Mouse (Mus musculus): ENCODE results near the gene Prph. TPM values are rescaled to one million over a fixed set of nuclear protein-coding genes. Genes with fewer than 3 reads are reported as not detected.

The Prph gene
- polyA plus RNA-seq, 1 experiment from 2014 or later = 7.5 TPM

DNA sequence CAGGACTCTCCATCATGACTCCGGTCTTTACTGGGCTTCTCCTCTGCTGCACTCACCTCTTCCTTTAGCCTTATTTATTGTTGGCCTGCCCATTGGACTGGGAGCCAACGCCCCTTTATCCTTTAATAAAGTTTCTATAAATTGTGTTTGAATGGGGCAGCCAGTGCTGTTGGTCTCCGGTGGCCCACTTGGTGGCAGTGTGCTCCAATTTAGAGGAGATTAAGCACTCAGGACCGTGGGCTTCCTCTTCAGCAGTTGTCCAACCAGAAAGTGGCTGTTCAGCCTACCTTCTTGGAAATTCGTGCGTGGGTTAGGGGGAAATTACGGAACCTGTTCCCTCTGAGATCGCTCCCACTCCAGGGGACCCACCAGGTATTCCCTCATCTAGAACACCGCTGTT is 28.3 kb downstream of the Prph start:
- no peak overlapping the region for H3K4me3 ChIP-seq (replicated peaks)
- H3K27ac ChIP-seq = no peak overlapping the region
- H3K9me3 ChIP-seq = no peaks in the 10 kb centered on the region
- H3K9ac ChIP-seq (replicated peaks) = no peak overlapping the region
- ATAC-seq = no peak
- H3K4me2 ChIP-seq (replicated peaks) = no peak overlapping the region
- peaks cover 51% of the 10 kb centered on the region for H3K27me3 ChIP-seq
- peaks cover 13% of the 10 kb centered on the region for H3K4me1 ChIP-seq (replicated peaks)
- H3K36me3 ChIP-seq = peaks cover 18% of the 10 kb centered on the region
- WGBS = 72% methylated on average over 9 of the region's 9 CpGs

- WGBS = 15% methylated on average over 11 of the region's 11 CpGs
- Histone ChIP-seq H3K27ac (no peak overlapping the region), H3K27me3 (peaks cover 58% of the 10 kb centered on the region), H3K4me2 (replicated peaks) (peak overlapping the region; percentile 25; the same call in 1 of the 2 replicates), H3K4me3 (replicated peaks) (0 out of 2 replicates have a peak overlapping the region, but pooled peaks have one; percentile 8), H3K9me3 (no peaks in the 10 kb centered on the region), H3K9ac (replicated peaks) (no peak overlapping the region; the same call in 1 of the 2 replicates), H3K36me3 (peaks cover 18% of the 10 kb centered on the region), H3K4me1 (replicated peaks) (peaks cover 20% of the 10 kb centered on the region)
- no peak for ATAC-seq
Measured at GRCm38 (mm10) chr15:99083867-99084557, 29.0 kb downstream of the Prph start.

GRCm38 (mm10) chr15:99084618-99085017 is 29.6 kb downstream of the Prph start:
- Histone ChIP-seq H3K27me3 (peaks cover 64% of the 10 kb centered on the region), H3K36me3 (peaks cover 18% of the 10 kb centered on the region), H3K4me3 (replicated peaks) (0 out of 2 replicates have a peak overlapping the region, but pooled peaks have one; percentile 8), H3K9me3 (no peaks in the 10 kb centered on the region), H3K9ac (replicated peaks) (no peak overlapping the region; the same call in 1 of the 2 replicates), H3K4me2 (replicated peaks) (peak overlapping the region; percentile 47), H3K27ac (no peak overlapping the region), H3K4me1 (replicated peaks) (peaks cover 26% of the 10 kb centered on the region)
- no peak for ATAC-seq
- 8% methylated on average over 19 of the region's 19 CpGs for WGBS

DNA sequence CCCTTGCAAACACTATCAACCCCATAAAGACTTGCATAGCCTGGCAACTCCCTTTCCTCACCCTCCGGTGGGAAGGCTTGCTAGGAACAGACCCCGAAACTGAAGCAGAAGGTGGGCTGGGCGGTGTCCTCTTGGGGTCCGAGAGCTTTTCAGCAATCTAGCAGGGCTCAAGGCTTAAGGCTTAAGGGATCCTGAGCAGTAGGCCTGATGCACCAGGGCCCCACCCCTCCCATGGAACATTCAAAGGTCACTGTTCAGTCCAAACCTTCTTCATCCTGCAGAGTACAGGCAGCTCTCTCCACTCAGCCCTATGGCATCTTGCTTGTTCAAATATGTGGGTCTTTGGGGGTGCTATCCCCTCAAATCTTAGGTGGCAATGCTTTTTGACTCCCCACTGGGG is 31.0 kb downstream of the Prph start:
- ATAC-seq = no peak
- Histone ChIP-seq H3K4me1 (replicated peaks) (peaks cover 40% of the 10 kb centered on the region), H3K27ac (no peak overlapping the region), H3K4me3 (replicated peaks) (peak overlapping the region; percentile 36), H3K4me2 (replicated peaks) (peak overlapping the region; percentile 47), H3K36me3 (peaks cover 12% of the 10 kb centered on the region), H3K27me3 (peaks cover 71% of the 10 kb centered on the region), H3K9ac (replicated peaks) (no peak overlapping the region; the same call in 1 of the 2 replicates), H3K9me3 (no peaks in the 10 kb centered on the region)
- 61% methylated on average over 4 of the region's 4 CpGs for WGBS

GRCm38 (mm10) chr15:99087253-99088075 is 32.5 kb downstream of the Prph start, which contains the start of gene C1ql4:
Gene C1ql4 (minus strand): TSS chr15:99087817.
- H3K4me3 ChIP-seq (replicated peaks) = peak within 1 kb of the TSS; percentile 36
- 8% methylated on average over 60 of the region's 60 CpGs for WGBS
- peaks cover 46% of the 10 kb centered on the region for H3K4me1 ChIP-seq (replicated peaks)
- peaks cover 80% of the 10 kb centered on the region for H3K27me3 ChIP-seq
- H3K27ac ChIP-seq = peak within 1 kb of the TSS; percentile 39
- H3K4me2 ChIP-seq (replicated peaks) = peak within 1 kb of the TSS; percentile 47
- H3K9ac ChIP-seq (replicated peaks) = peak within 1 kb of the TSS; percentile 57
- H3K9me3 ChIP-seq = no peaks in the 10 kb centered on the region
- H3K36me3 ChIP-seq = peaks cover 7% of the 10 kb centered on the region
- no peak for ATAC-seq

DNA sequence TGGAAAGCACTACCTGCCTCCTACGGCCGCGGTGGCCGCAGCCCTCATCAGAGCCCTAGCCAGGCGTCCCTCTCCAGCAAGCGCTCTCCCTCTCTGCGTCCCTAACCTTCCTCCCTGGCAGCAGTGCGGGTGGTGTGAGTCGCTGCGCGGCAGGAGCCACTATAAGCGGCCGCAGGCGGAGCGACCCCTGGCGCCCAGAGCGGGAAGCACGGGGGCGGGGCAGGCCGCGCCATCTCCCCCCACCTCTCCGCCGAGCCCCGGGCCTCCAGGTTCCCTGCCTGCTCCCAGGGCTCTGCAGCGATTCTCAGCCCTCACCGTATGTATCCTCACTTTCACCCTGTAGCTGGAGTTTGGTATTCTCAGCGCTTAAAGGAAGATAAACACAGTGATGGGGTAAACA is 33.3 kb downstream of the Prph start:
- H3K27me3 ChIP-seq = peaks cover 83% of the 10 kb centered on the region
- H3K27ac ChIP-seq = peak overlapping the region; percentile 39
- H3K9ac ChIP-seq (replicated peaks) = peak overlapping the region; percentile 57
- no peaks in the 10 kb centered on the region for H3K36me3 ChIP-seq
- H3K4me2 ChIP-seq (replicated peaks) = peak overlapping the region; percentile 47
- H3K9me3 ChIP-seq = no peaks in the 10 kb centered on the region
- WGBS = 0% methylated on average over 27 of the region's 27 CpGs
- peaks cover 51% of the 10 kb centered on the region for H3K4me1 ChIP-seq (replicated peaks)
- peak; percentile 63; the same call in 1 of the 2 replicates for ATAC-seq
- H3K4me3 ChIP-seq (replicated peaks) = peak overlapping the region; percentile 36

DNA sequence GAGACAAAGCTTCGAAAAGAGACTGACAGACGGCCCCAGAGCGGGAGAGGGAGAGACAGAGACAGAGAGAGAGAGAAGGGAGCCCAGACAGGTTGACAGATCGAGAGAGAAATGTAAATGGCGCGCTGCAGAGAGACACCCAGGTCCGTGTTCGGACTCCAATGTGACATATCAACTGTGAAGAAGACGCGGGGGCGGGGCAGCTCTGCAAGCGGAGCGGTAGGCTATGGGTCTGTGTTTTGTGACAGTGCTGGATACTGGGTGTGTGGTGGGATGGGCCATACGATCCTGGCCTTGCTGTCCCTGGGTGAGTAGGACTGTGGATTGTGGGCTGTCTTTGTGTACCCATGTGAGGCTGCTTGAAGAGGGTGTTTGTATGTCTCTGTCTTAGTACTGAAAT is 34.1 kb downstream of the Prph start:
- Histone ChIP-seq H3K9me3 (no peaks in the 10 kb centered on the region), H3K4me2 (replicated peaks) (peak overlapping the region; percentile 47), H3K4me3 (replicated peaks) (no peak overlapping the region), H3K27ac (peak overlapping the region; percentile 76), H3K27me3 (peaks cover 80% of the 10 kb centered on the region), H3K9ac (replicated peaks) (peak overlapping the region; percentile 33), H3K36me3 (no peaks in the 10 kb centered on the region), H3K4me1 (replicated peaks) (peaks cover 57% of the 10 kb centered on the region)
- 8% methylated on average over 14 of the region's 14 CpGs for WGBS
- no peak for ATAC-seq

- H3K4me1 ChIP-seq (replicated peaks) = peaks cover 78% of the 10 kb centered on the region
Measured at GRCm38 (mm10) chr15:99092870-99093269, 37.9 kb downstream of the Prph start, which contains the start of gene Dnajc22. Gene Dnajc22 (plus strand): TSS chr15:99093170.

GRCm38 (mm10) chr15:99093291-99094258 is 38.6 kb downstream of the Prph start:
- H3K36me3 ChIP-seq = no peaks in the 10 kb centered on the region
- H3K27ac ChIP-seq = peak overlapping the region; percentile 77
- under 1% methylated on average over 56 of the region's 56 CpGs for WGBS
- peak overlapping the region; percentile 35 for H3K4me3 ChIP-seq (replicated peaks)
- peak overlapping the region; percentile 62 for H3K4me2 ChIP-seq (replicated peaks)
- H3K9ac ChIP-seq (replicated peaks) = peak overlapping the region; percentile 53
- H3K4me1 ChIP-seq (replicated peaks) = peaks cover 78% of the 10 kb centered on the region
- peaks cover 75% of the 10 kb centered on the region for H3K27me3 ChIP-seq
- peak; percentile 57 for ATAC-seq
- no peaks in the 10 kb centered on the region for H3K9me3 ChIP-seq

More at GRCm38 (mm10) chr15:99092870-99093269, 37.9 kb downstream of the Prph start, which contains the start of gene Dnajc22:
- H3K4me3 ChIP-seq (replicated peaks) = peak within 1 kb of the TSS; percentile 35
- H3K9me3 ChIP-seq = no peaks in the 10 kb centered on the region
- H3K27me3 ChIP-seq = peaks cover 75% of the 10 kb centered on the region
- H3K4me2 ChIP-seq (replicated peaks) = peak within 1 kb of the TSS; percentile 62
- H3K27ac ChIP-seq = peak within 1 kb of the TSS; percentile 77
- no peak for ATAC-seq
- WGBS = 17% methylated on average over 8 of the region's 8 CpGs
- peak within 1 kb of the TSS; percentile 53 for H3K9ac ChIP-seq (replicated peaks)
- no peaks in the 10 kb centered on the region for H3K36me3 ChIP-seq

- Histone ChIP-seq H3K27me3 (peaks cover 75% of the 10 kb centered on the region), H3K4me1 (replicated peaks) (peaks cover 75% of the 10 kb centered on the region), H3K27ac (0 out of 2 replicates have a peak overlapping the region, but pooled peaks have one; percentile 14), H3K36me3 (no peaks in the 10 kb centered on the region), H3K4me3 (replicated peaks) (no peak overlapping the region; the same call in 1 of the 2 replicates), H3K9ac (replicated peaks) (0 out of 2 replicates have a peak overlapping the region, but pooled peaks have one; percentile 30), H3K9me3 (no peaks in the 10 kb centered on the region), H3K4me2 (replicated peaks) (peak overlapping the region; percentile 29; the same call in 1 of the 2 replicates)
- WGBS = under 1% methylated on average over 27 of the region's 27 CpGs
- ATAC-seq = no peak
Measured at GRCm38 (mm10) chr15:99094631-99095270, 39.8 kb downstream of the Prph start.

Measured in midbrain, embryonic 13.5 days (tissue).